Mouse (Mus musculus): ENCODE data around the gene Slc35g3. TPM values are rescaled to one million over a fixed set of nuclear protein-coding genes. Genes with fewer than 3 reads are reported as not detected.
A peak's percentile ranks its signal among the peaks of the same experiment; 100 is the strongest.

The Slc35g3 gene
- total and polyA plus RNA-seq, 3 experiments, result not detected

- H3K4me3 ChIP-seq (replicated peaks in 1 of 3; ENCODE audit: low read depth in 2 of 3, low read length in 2 of 3, poor library complexity in 1 of 3), result peak overlapping the region; percentile 11 to 39 (median 31)
- no peak overlapping the region for H3K27ac ChIP-seq (ENCODE audit: insufficient read depth, low read depth)
- dilution Hi-C loops (cut with MboI; ENCODE audit: extremely low pct_ligation_motif_present, extremely low pct_unique_long_range_greater_than_20kb, low sequenced_read_pairs), result no loop called here
- H3K4me1 ChIP-seq (ENCODE audit: control insufficient read depth in 1 of 2, insufficient read depth in 2 of 2), result peaks cover 11 to 38% of the 10 kb centered on the region in 2 experiments
- peaks cover 24% of the 10 kb centered on the region for H3K9me3 ChIP-seq (replicated peaks; ENCODE audit: low read length)
- peak; percentile 72 for DNase-seq (ENCODE audit: extremely low read depth)
- H3K9ac ChIP-seq (ENCODE audit: insufficient read depth, low read depth), result peak overlapping the region; percentile 2; the same call in 1 of the 2 replicates
- peaks cover 50% of the 10 kb centered on the region for H3K27me3 ChIP-seq (replicated peaks)
- H3K36me3 ChIP-seq (replicated peaks in 1 of 2; ENCODE audit: control insufficient read depth in 1 of 2, insufficient read depth in 1 of 2, low read length in 1 of 2), result no peaks in the 10 kb centered on the region
- in situ Hi-C loops (cut with MboI; ENCODE audit: low pct_ligation_motif_present, low pct_unique_long_range_greater_than_20kb, low sequenced_read_pairs), result loop anchor here (5.0 kb wide), 1 partner anchor 73 kb away; the partner anchor contains the start of gene Tmem95
- no peaks in the 10 kb centered on the region for H3K79me2 ChIP-seq (replicated peaks; ENCODE audit: control insufficient read depth, extremely low read depth, insufficient read depth, poor library complexity, severe bottlenecking)
- H3K4me2 ChIP-seq (ENCODE audit: insufficient read depth, low read depth, poor library complexity, severe bottlenecking), result peak overlapping the region; percentile 72
- no peak for TF ChIP-seq TBP (conservative IDR thresholded peaks at IDR 0.05; ENCODE audit: low read depth, low read length)
- TF ChIP-seq USF1 (IDR thresholded peaks at IDR 0.05; ENCODE audit: low read depth, low read length), result no peak
- peak; percentile 80; the same call in 1 of the 2 replicates for TF ChIP-seq MEF2A (IDR thresholded peaks at IDR 0.05; ENCODE audit: borderline replicate concordance, low read depth, low read length)
- TF ChIP-seq BHLHE40 (IDR thresholded peaks at IDR 0.05; ENCODE audit: low read depth, low read length), result peak; percentile 53; the same call in 1 of the 2 replicates
- TF ChIP-seq EP300 (IDR thresholded peaks at IDR 0.05; ENCODE audit: low read length), result no peak
- no peak; the same call in none of the 2 replicates for TF ChIP-seq IRF4 (IDR thresholded peaks at IDR 0.05; ENCODE audit: low read depth, low read length)
- peak; percentile 49 for TF ChIP-seq ZC3H11A (IDR thresholded peaks at IDR 0.05; ENCODE audit: low read depth, low read length)
- no peak for TF ChIP-seq JUND (conservative IDR thresholded peaks at IDR 0.05; ENCODE audit: low read depth, low read length)
- TF ChIP-seq NRF1 (IDR thresholded peaks at IDR 0.05; ENCODE audit: low read depth, low read length), result peak; percentile 58; the same call in 1 of the 2 replicates
- peak; percentile 63 for TF ChIP-seq TCF12 (IDR thresholded peaks at IDR 0.05; ENCODE audit: low read depth, low read length)
- no peak for TF ChIP-seq ETS1 (conservative IDR thresholded peaks at IDR 0.05; ENCODE audit: low read depth, low read length)
- 0 out of 2 replicates have a peak, but pooled peaks have one; percentile 43 for TF ChIP-seq ZMIZ1 (IDR thresholded peaks at IDR 0.05; ENCODE audit: low read depth, low read length)
- peak; percentile 87 for TF ChIP-seq RAD21 (IDR thresholded peaks at IDR 0.05; ENCODE audit: low read depth, low read length)
- peak; percentile 49 for TF ChIP-seq ELF1 (IDR thresholded peaks at IDR 0.05; ENCODE audit: low read depth, low read length)
- no peak for TF ChIP-seq POLR2AphosphoS2 (IDR thresholded peaks at IDR 0.05; ENCODE audit: low read depth, low read length)
- no peak for TF ChIP-seq JUN (IDR thresholded peaks at IDR 0.05; ENCODE audit: insufficient read depth, low read depth, low read length)
- peak; percentile 60 for TF ChIP-seq SIN3A (IDR thresholded peaks at IDR 0.05; ENCODE audit: low read length)
- no peak for TF ChIP-seq ZKSCAN1 (IDR thresholded peaks at IDR 0.05; ENCODE audit: borderline replicate concordance, low read depth, low read length)
- TF ChIP-seq RCOR1 (conservative IDR thresholded peaks at IDR 0.05; ENCODE audit: low read depth, low read length), result 0 out of 2 replicates have a peak, but pooled peaks have one; percentile 29
- no peak for TF ChIP-seq ZNF384 (IDR thresholded peaks at IDR 0.05; ENCODE audit: low read depth, low read length)
- TF ChIP-seq SMC3 (IDR thresholded peaks at IDR 0.05; ENCODE audit: low read depth, low read length), result peak; percentile 95
- TF ChIP-seq MAX (IDR thresholded peaks at IDR 0.05; ENCODE audit: low read length), result peak; percentile 89
- no peak for TF ChIP-seq E2F4 (IDR thresholded peaks at IDR 0.05; ENCODE audit: insufficient replicate concordance, low read depth, low read length)
- TF ChIP-seq MAZ (IDR thresholded peaks at IDR 0.05; ENCODE audit: low read depth, low read length), result no peak; the same call in 1 of the 2 replicates
- peak; percentile 43 for TF ChIP-seq HCFC1 (IDR thresholded peaks at IDR 0.05; ENCODE audit: low read depth, low read length)
- no peak; the same call in 1 of the 2 replicates for TF ChIP-seq CHD1 (IDR thresholded peaks at IDR 0.05; ENCODE audit: low read depth, low read length)
- peak; percentile 20; the same call in 1 of the 2 replicates for TF ChIP-seq MAFK (IDR thresholded peaks at IDR 0.05; ENCODE audit: insufficient replicate concordance, low read length)
- TF ChIP-seq USF2 (conservative IDR thresholded peaks at IDR 0.05; ENCODE audit: low read depth, low read length), result no peak
- TF ChIP-seq POLR2A (IDR thresholded peaks at IDR 0.05; ENCODE audit: low read depth, low read length), result peak; percentile 57
- TF ChIP-seq GABPA (IDR thresholded peaks at IDR 0.05; ENCODE audit: insufficient replicate concordance, low read depth, low read length), result no peak
- peak in 1 of 2 experiments; percentile 98; a peak in 2 of 4 replicates for TF ChIP-seq CTCF (conservative IDR thresholded peaks at IDR 0.05 in 1 of 2, IDR thresholded peaks at IDR 0.05 in 1 of 2; ENCODE audit: low read depth in 2 of 2, low read length in 2 of 2)
- TF ChIP-seq MYC (IDR thresholded peaks at IDR 0.05; ENCODE audit: low read depth, low read length), result peak; percentile 84; the same call in 1 of the 2 replicates
- TF ChIP-seq CHD2 (IDR thresholded peaks at IDR 0.05; ENCODE audit: low read length), result no peak
- TF ChIP-seq KAT2A (IDR thresholded peaks at IDR 0.05; ENCODE audit: insufficient replicate concordance, low read length), result no peak
- no peak for TF ChIP-seq PAX5 (IDR thresholded peaks at IDR 0.05; ENCODE audit: low read length)
- TF ChIP-seq UBTF (IDR thresholded peaks at IDR 0.05; ENCODE audit: low read depth, low read length), result peak; percentile 99
- peak; percentile 53; the same call in 1 of the 2 replicates for TF ChIP-seq NELFE (IDR thresholded peaks at IDR 0.05; ENCODE audit: low read depth, low read length)
These were observed 42.3 kb upstream of the Slc35g3 start for GRCm38 (mm10) chr11:69803786-69804651.
